Mouse (Mus musculus): ENCODE measurements at regions not wholly inside any gene's neighbourhood (a gene's known extent, or its start where the extent isn't known, plus 50 kb on each side); places are given as distances from the start of the nearest gene placed in this dataset.

DNA sequence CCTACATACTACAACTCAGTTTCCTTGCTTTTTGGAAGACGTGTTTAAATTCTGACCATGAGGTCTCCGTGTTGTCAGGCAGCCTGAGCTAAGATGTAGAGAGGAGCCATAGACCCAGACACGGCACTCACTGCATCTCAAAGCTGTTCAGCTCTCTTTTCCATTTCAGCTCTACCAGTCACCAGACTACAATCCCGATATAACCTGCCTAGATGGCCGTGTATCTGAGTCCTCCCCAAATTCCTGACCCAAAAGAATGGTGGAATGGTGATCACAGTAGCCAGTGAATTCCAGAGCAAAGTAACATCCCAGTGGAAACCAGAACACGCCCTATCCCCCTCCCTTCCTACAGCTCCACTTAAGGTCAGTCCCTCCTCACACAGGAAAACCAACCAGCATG, 108.5 kb downstream of the Evx1 start:
- TF ChIP-seq GATA1 (IDR thresholded peaks at IDR 0.05; ENCODE audit: borderline replicate concordance, low read length) (no peak), FLI1 (IDR thresholded peaks at IDR 0.05; ENCODE audit: low read length) (no peak)

All from megakaryocyte, embryonic 14.5 days (primary cell).